Mouse (Mus musculus) neutrophil, adult 65 days (primary cell): ENCODE measurements around the gene Clmn. TPM values are rescaled to one million over a fixed set of nuclear protein-coding genes. Genes with fewer than 3 reads are reported as not detected.

Experiments
- total RNA-seq: library from RNA; stranded (reverse); gene quantifications from 2 replicates; pipeline ENCODE4 v1.2.4, GENCODE M21; 2023

Gene Clmn
- 0.11 and 0.47 TPM in 2 replicates for total RNA-seq

GRCm38 (mm10) chr12:104864439-104865165 is at the start of gene Clmn:
Clmn (minus strand) TSS chr12:104865076.

GRCm38 (mm10) chr12:104751814-104752765 is 112.8 kb downstream of the Clmn start, which contains the start of gene Dicer1:
Dicer1 (minus strand) TSS chr12:104751952.

Other genes with a start within 250 kb of the Clmn start
- gene Dicer1, start 113.1 kb downstream of the Clmn start, total RNA-seq = 25.8 and 37.9 TPM in 2 replicates
- gene Syne3, start 144.7 kb upstream of the Clmn start, total RNA-seq = 26.8 and 46.6 TPM in 2 replicates
- gene Glrx5, start 167.6 kb upstream of the Clmn start, total RNA-seq = 24.5 and 35.8 TPM in 2 replicates